Mouse (Mus musculus) MEL (cell line): ENCODE data around the gene Ctnnbl1. TPM values are rescaled to one million over a fixed set of nuclear protein-coding genes. Genes with fewer than 3 reads are reported as not detected.

Experiments
- DNase-seq: peaks from one replicate; pipeline ENCODE4 v3.0.0; 2011; ENCODE audit warnings: low read depth, low spot score
- H3K27ac ChIP-seq: 2 replicates; pipeline ENCODE4 v1.5.1; 2012; ENCODE audit warnings: low read depth, mild to moderate bottlenecking, control low read depth, low read length, moderate library complexity; ENCODE audit not compliant: control insufficient read depth
- H3K27me3 ChIP-seq, 2 experiments: fragments of 150-350 bp in 1 of 2; sonication (generic) in 1 of 2; 2 replicates each; pipeline ENCODE4 v1.6.1; 2012; ENCODE audit warnings: low read length in 2 of 2, mild to moderate bottlenecking in 2 of 2, improper control_type of control experiment in 1 of 2, moderate library complexity in 1 of 2; ENCODE audit not compliant: insufficient read depth in 2 of 2, control insufficient read depth in 1 of 2
- H3K36me3 ChIP-seq, 2 experiments: 2 replicates each; pipeline ENCODE4 v1.6.1; 2012 to 2014; ENCODE audit warnings: low read length in 2 of 2, improper control_type of control experiment in 1 of 2, inconsistent platforms in 1 of 2, mild to moderate bottlenecking in 1 of 2; ENCODE audit not compliant: insufficient read depth in 2 of 2, control insufficient read depth in 1 of 2
- H3K4me1 ChIP-seq, 2 experiments: fragments of 150-350 bp in 1 of 2; sonication (generic) in 1 of 2; 2 replicates each; pipeline ENCODE4 v1.6.1; 2012; ENCODE audit warnings: low read length in 2 of 2, improper control_type of control experiment in 1 of 2, mild to moderate bottlenecking in 1 of 2; ENCODE audit not compliant: insufficient read depth in 2 of 2, control insufficient read depth in 1 of 2
- H3K4me3 ChIP-seq, 2 experiments: fragments of 150-350 bp in 1 of 2; sonication (generic) in 1 of 2; 2 replicates each; pipeline ENCODE4 v1.5.1; 2012; ENCODE audit warnings: low read depth in 2 of 2, low read length in 2 of 2, mild to moderate bottlenecking in 2 of 2, moderate library complexity in 2 of 2, control low read depth in 1 of 2, improper control_type of control experiment in 1 of 2; ENCODE audit not compliant: control insufficient read depth in 1 of 2, insufficient read depth in 1 of 2
- H3K79me2 ChIP-seq: 2 replicates; pipeline ENCODE4 v1.6.1; 2012; ENCODE audit warnings: mild to moderate bottlenecking, low read length, moderate library complexity; ENCODE audit not compliant: control insufficient read depth, poor library complexity, insufficient read depth
- H3K9ac ChIP-seq: 2 replicates; pipeline ENCODE4 v1.6.1; 2012; ENCODE audit warnings: low read depth, mild to moderate bottlenecking, control low read depth, low read length, moderate library complexity; ENCODE audit not compliant: control insufficient read depth, poor library complexity, severe bottlenecking
- H3K9me3 ChIP-seq: fragments of 150-350 bp; sonication (generic); replicated peaks from 2 replicates; pipeline ENCODE4 v1.6.1; 2012; ENCODE audit warnings: mild to moderate bottlenecking, low read length, improper control_type of control experiment, moderate library complexity; ENCODE audit not compliant: insufficient read depth
- BHLHE40 ChIP-seq: IDR thresholded peaks from 2 replicates; pipeline ENCODE4 v1.6.1; 2012; ENCODE audit warnings: low read depth, mild to moderate bottlenecking, inconsistent platforms, low read length, improper control_type of control experiment, borderline replicate concordance
- CHD1 ChIP-seq: IDR thresholded peaks from 2 replicates; pipeline ENCODE4 v1.6.1; 2012; ENCODE audit warnings: low read depth, mild to moderate bottlenecking, inconsistent platforms, low read length, improper control_type of control experiment
- CHD2 ChIP-seq: IDR thresholded peaks from 2 replicates; pipeline ENCODE4 v1.6.1; 2011; ENCODE audit warnings: low read length, improper control_type of control experiment
- CTCF ChIP-seq, 3 experiments: IDR thresholded peaks in 2 of 3; conservative IDR thresholded peaks in 1 of 3; 2 replicates each; pipeline ENCODE4 v1.5.1; 2011 to 2012; ENCODE audit warnings: low read length in 3 of 3, low read depth in 2 of 3, mild to moderate bottlenecking in 2 of 3, improper control_type of control experiment in 1 of 3, inconsistent platforms in 1 of 3, mixed read lengths in 1 of 3, moderate library complexity in 1 of 3; ENCODE audit not compliant: control insufficient read depth in 1 of 3, insufficient read depth in 1 of 3, poor library complexity in 1 of 3, severe bottlenecking in 1 of 3
- E2F4 ChIP-seq: IDR thresholded peaks from 2 replicates; pipeline ENCODE4 v1.6.1; 2011; ENCODE audit warnings: low read depth, low read length, improper control_type of control experiment, borderline replicate concordance
- ELF1 ChIP-seq: IDR thresholded peaks from 2 replicates; pipeline ENCODE4 v1.6.1; 2014; ENCODE audit warnings: low read depth, mild to moderate bottlenecking, inconsistent platforms, low read length, improper control_type of control experiment, moderate library complexity
- EP300 ChIP-seq, 2 experiments: IDR thresholded peaks; 2 replicates each; pipeline ENCODE4 v1.6.1; 2011; ENCODE audit warnings: improper control_type of control experiment in 2 of 2, low read length in 2 of 2, low read depth in 1 of 2, mild to moderate bottlenecking in 1 of 2
- ETS1 ChIP-seq: IDR thresholded peaks from 2 replicates; pipeline ENCODE4 v1.6.1; 2012; ENCODE audit warnings: low read depth, mild to moderate bottlenecking, inconsistent platforms, low read length, improper control_type of control experiment, moderate library complexity
- GABPA ChIP-seq: IDR thresholded peaks from 2 replicates; pipeline ENCODE4 v1.6.1; 2012; ENCODE audit warnings: low read depth, mild to moderate bottlenecking, inconsistent platforms, low read length, improper control_type of control experiment, moderate library complexity
- GATA1 ChIP-seq: IDR thresholded peaks from 2 replicates; pipeline ENCODE4 v1.6.1; 2011; ENCODE audit warnings: low read depth, low read length, improper control_type of control experiment
- HCFC1 ChIP-seq: IDR thresholded peaks from 2 replicates; pipeline ENCODE4 v1.6.1; 2012; ENCODE audit warnings: low read depth, mild to moderate bottlenecking, inconsistent platforms, low read length, improper control_type of control experiment, moderate library complexity
- JUND ChIP-seq: IDR thresholded peaks from 2 replicates; pipeline ENCODE4 v1.6.1; 2011; ENCODE audit warnings: low read depth, mild to moderate bottlenecking, improper control_type of control experiment, low read length
- KAT2A ChIP-seq: conservative IDR thresholded peaks from 2 replicates; pipeline ENCODE4 v1.6.1; 2012; ENCODE audit warnings: low read depth, low read length, improper control_type of control experiment, inconsistent platforms
- MAFK ChIP-seq: IDR thresholded peaks from 2 replicates; pipeline ENCODE4 v1.6.1; 2011; ENCODE audit warnings: low read depth, mild to moderate bottlenecking, low read length, improper control_type of control experiment, borderline replicate concordance
- MXI1 ChIP-seq: IDR thresholded peaks from 2 replicates; pipeline ENCODE4 v1.6.1; 2011; ENCODE audit warnings: mild to moderate bottlenecking, low read depth, low read length, improper control_type of control experiment
- MYB ChIP-seq: IDR thresholded peaks from 2 replicates; pipeline ENCODE4 v1.6.1; 2011; ENCODE audit warnings: mild to moderate bottlenecking, low read depth, low read length, improper control_type of control experiment
- POLR2A ChIP-seq, 2 experiments: IDR thresholded peaks; 2 replicates each; pipeline ENCODE4 v1.6.1; 2011 to 2012; ENCODE audit warnings: low read length in 2 of 2, mild to moderate bottlenecking in 2 of 2, control low read depth in 1 of 2, improper control_type of control experiment in 1 of 2, low read depth in 1 of 2, moderate library complexity in 1 of 2; ENCODE audit not compliant: control insufficient read depth in 1 of 2, insufficient read depth in 1 of 2, poor library complexity in 1 of 2
- POLR2AphosphoS2 ChIP-seq: IDR thresholded peaks from 2 replicates; pipeline ENCODE4 v1.6.1; 2011; ENCODE audit warnings: low read length, improper control_type of control experiment
- POLR2AphosphoS5 ChIP-seq: IDR thresholded peaks from 2 replicates; pipeline ENCODE4 v1.6.1; 2012; ENCODE audit warnings: low read depth, borderline replicate concordance, mild to moderate bottlenecking, inconsistent platforms, low read length, moderate library complexity, mixed read lengths
- RAD21 ChIP-seq: IDR thresholded peaks from 2 replicates; pipeline ENCODE4 v1.6.1; 2011; ENCODE audit warnings: mild to moderate bottlenecking, low read depth, low read length, improper control_type of control experiment
- RCOR1 ChIP-seq: IDR thresholded peaks from 2 replicates; pipeline ENCODE4 v1.6.1; 2012; ENCODE audit warnings: low read depth, mild to moderate bottlenecking, inconsistent platforms, low read length, improper control_type of control experiment
- SIN3A ChIP-seq: IDR thresholded peaks from 2 replicates; pipeline ENCODE4 v1.6.1; 2012; ENCODE audit warnings: low read length, improper control_type of control experiment, inconsistent platforms
- SMC3 ChIP-seq: IDR thresholded peaks from 2 replicates; pipeline ENCODE4 v1.6.1; 2011; ENCODE audit warnings: low read depth, low read length, improper control_type of control experiment
- TAL1 ChIP-seq: IDR thresholded peaks from 2 replicates; pipeline ENCODE4 v1.6.1; 2012; ENCODE audit warnings: mild to moderate bottlenecking, inconsistent platforms, low read length, moderate library complexity, mixed read lengths
- UBTF ChIP-seq: IDR thresholded peaks from 2 replicates; pipeline ENCODE4 v1.6.1; 2012; ENCODE audit warnings: low read depth, mild to moderate bottlenecking, inconsistent platforms, low read length, improper control_type of control experiment, moderate library complexity, borderline replicate concordance; ENCODE audit not compliant: insufficient read depth
- ZKSCAN1 ChIP-seq: IDR thresholded peaks from 2 replicates; pipeline ENCODE4 v1.6.1; 2012; ENCODE audit warnings: low read depth, mild to moderate bottlenecking, inconsistent platforms, low read length, improper control_type of control experiment, moderate library complexity
- ZMIZ1 ChIP-seq: IDR thresholded peaks from 2 replicates; pipeline ENCODE4 v1.6.1; 2012; ENCODE audit warnings: low read depth, mild to moderate bottlenecking, inconsistent platforms, low read length, improper control_type of control experiment, moderate library complexity
- polyA plus RNA-seq, 2 experiments: library from polyadenylated mRNA; stranded (reverse) in 1 of 2; unstranded in 1 of 2; fragments of >175 nt in 1 of 2; fragments of >200 nt in 1 of 2; gene quantifications; 2 replicates each; pipeline versions ENCODE4 v1.2.1 to v1.2.4; 2012; ENCODE audit warnings: low replicate concordance in 2 of 2, low read depth in 1 of 2; ENCODE audit not compliant: insufficient read length in 2 of 2, insufficient read depth in 1 of 2, missing spikeins in 1 of 2
- total RNA-seq: library from RNA; depleted of rRNA; stranded (reverse); fragments of 300-350 nt; gene quantifications from 2 replicates; pipeline ENCODE4 v1.2.3, GENCODE M21; 2012

The Ctnnbl1 gene
- total and polyA plus RNA-seq, 3 experiments = 60.7 to 61.7 TPM; not detected in 1

- Histone ChIP-seq H3K27ac (no peak overlapping the region), H3K9me3 (no peaks in the 10 kb centered on the region), H3K36me3 (no peaks in the 10 kb centered on the region), H3K27me3 (no peaks in the 10 kb centered on the region), H3K4me1 (no peaks in the 10 kb centered on the region), H3K4me3 (no peak overlapping the region), H3K79me2 (no peaks in the 10 kb centered on the region; the same call in 1 of the 2 replicates), H3K9ac (no peak overlapping the region)
- TF ChIP-seq GABPA (no peak), POLR2AphosphoS5 (no peak), KAT2A (no peak), TAL1 (no peak), POLR2AphosphoS2 (no peak), E2F4 (no peak), CHD2 (no peak), BHLHE40 (no peak), MAFK (no peak), RCOR1 (no peak), SMC3 (no peak), POLR2A (IDR thresholded peaks at IDR 0.05; ENCODE audit: control insufficient read depth in 1 of 2, insufficient read depth in 1 of 2, low read depth in 1 of 2, low read length in 2 of 2, poor library complexity in 1 of 2) (no peak), ZKSCAN1 (no peak), RAD21 (no peak)
- DNase-seq = no peak
Observed at GRCm38 (mm10) chr2:157768682-157769429, 31.7 kb downstream of the Ctnnbl1 start.

- H3K27me3 ChIP-seq = no peaks in the 10 kb centered on the region
- no peaks in the 10 kb centered on the region for H3K9me3 ChIP-seq
- H3K79me2 ChIP-seq = no peaks in the 10 kb centered on the region; the same call in 1 of the 2 replicates
- H3K36me3 ChIP-seq = no peaks in the 10 kb centered on the region
- no peak overlapping the region for H3K27ac ChIP-seq
- H3K4me3 ChIP-seq = no peak overlapping the region
- DNase-seq = no peak
- no peaks in the 10 kb centered on the region for H3K4me1 ChIP-seq
- TF ChIP-seq CHD1 (no peak), POLR2AphosphoS2 (no peak), HCFC1 (no peak), GABPA (no peak), POLR2A (IDR thresholded peaks at IDR 0.05; ENCODE audit: control insufficient read depth in 1 of 2, insufficient read depth in 1 of 2, low read depth in 1 of 2, low read length in 2 of 2, poor library complexity in 1 of 2) (no peak), SMC3 (no peak), MXI1 (no peak), JUND (no peak), SIN3A (no peak), GATA1 (no peak), CHD2 (no peak), KAT2A (no peak), ELF1 (no peak), CTCF (IDR thresholded peaks at IDR 0.05 in 2 of 3, conservative IDR thresholded peaks at IDR 0.05 in 1 of 3; ENCODE audit: control insufficient read depth in 1 of 3, insufficient read depth in 1 of 3, low read depth in 2 of 3, low read length in 3 of 3, poor library complexity in 1 of 3, severe bottlenecking in 1 of 3) (no peak), EP300 (IDR thresholded peaks at IDR 0.05; ENCODE audit: low read depth in 1 of 2, low read length in 2 of 2) (no peak), ETS1 (no peak), ZMIZ1 (no peak), RCOR1 (no peak), MYB (no peak), UBTF (no peak)
- no peak overlapping the region for H3K9ac ChIP-seq
Observed at GRCm38 (mm10) chr2:157770761-157771160, 33.6 kb downstream of the Ctnnbl1 start.
